Mouse (Mus musculus): ENCODE results near the gene Coro2b. TPM values are rescaled to one million over a fixed set of nuclear protein-coding genes. Genes with fewer than 3 reads are reported as not detected.

Coro2b gene
- polyA plus RNA-seq, 1 experiment, result 12.1 TPM

- TF ChIP-seq POLR2A (IDR thresholded peaks at IDR 0.05; ENCODE audit: low read depth, low read length) (no peak), CTCF (IDR thresholded peaks at IDR 0.05; ENCODE audit: borderline replicate concordance, insufficient read depth, low read length) (no peak)
- Histone ChIP-seq H3K27ac (ENCODE audit: insufficient read depth, low read length) (no peak overlapping the region), H3K4me3 (ENCODE audit: insufficient read depth, low read length) (no peak overlapping the region), H3K4me1 (ENCODE audit: control insufficient read depth, insufficient read depth, low read length) (no peaks in the 10 kb centered on the region)
Observed at GRCm38 (mm10) chr9:62393531-62393930, 143.3 kb downstream of the Coro2b start.

DNA sequence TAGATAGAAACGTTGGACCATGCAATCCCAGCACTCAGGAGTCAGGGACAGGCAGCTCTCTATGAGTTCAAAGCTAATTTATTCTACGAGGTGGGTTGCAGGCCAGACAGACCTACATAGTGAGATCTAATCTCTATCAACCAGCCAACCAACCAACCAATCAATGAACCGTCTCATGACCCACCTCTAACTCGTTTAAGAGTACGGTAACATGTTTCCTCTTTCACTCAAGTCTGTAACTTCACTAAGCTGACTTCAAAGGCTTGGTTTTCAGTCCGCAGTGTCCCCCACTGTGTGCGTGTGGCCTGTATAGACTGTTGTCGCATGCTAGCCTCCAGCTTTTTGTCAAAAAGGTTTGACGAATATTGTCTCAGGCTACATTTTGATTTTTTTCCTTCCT is 147.1 kb downstream of the Coro2b start:
- H3K4me3 ChIP-seq (ENCODE audit: insufficient read depth, low read length), result no peak overlapping the region
- H3K4me1 ChIP-seq (ENCODE audit: control insufficient read depth, insufficient read depth, low read length), result no peaks in the 10 kb centered on the region
- TF ChIP-seq CTCF (IDR thresholded peaks at IDR 0.05; ENCODE audit: borderline replicate concordance, insufficient read depth, low read length) (no peak), POLR2A (IDR thresholded peaks at IDR 0.05; ENCODE audit: low read depth, low read length) (no peak)
- H3K27ac ChIP-seq (ENCODE audit: insufficient read depth, low read length), result no peak overlapping the region

DNA sequence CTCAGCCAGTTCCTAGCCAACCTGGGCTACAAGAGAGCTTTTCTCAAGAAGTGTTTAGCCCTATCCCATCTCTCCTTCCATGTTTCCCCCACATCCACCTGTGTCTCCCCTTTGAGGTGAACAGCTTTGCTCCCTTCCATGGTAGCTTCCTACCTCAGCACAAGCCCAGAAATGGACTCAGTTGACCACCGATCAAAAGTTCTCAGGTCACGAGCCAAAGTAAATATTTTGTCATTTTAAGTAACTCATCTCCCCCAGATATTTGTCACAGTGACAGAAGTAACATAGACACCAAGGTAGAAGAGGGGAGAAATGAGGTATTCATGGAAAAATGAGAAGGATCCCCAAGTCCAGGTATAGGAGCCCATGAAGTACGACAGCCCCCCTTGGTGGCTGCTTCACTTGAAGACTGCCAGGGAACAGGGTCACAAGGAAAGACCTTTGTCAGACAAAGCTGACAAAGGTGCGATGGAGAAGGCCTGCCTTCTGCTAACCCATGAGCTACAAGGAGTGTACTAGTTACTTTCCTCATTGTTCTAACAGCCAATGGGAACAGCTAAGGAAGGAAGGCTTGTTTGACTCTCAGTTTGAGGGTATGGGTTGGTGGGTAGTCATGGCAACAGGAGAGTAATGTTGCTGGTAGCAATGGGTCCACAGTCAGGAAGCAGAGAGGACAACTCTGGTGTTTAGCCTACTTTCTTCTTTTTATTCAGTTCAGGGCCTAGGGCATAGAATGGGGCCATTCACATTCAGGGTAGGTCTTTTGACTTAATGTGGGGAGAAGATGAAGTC is 150.9 kb downstream of the Coro2b start:
- Histone ChIP-seq H3K27ac (ENCODE audit: insufficient read depth, low read length) (no peak overlapping the region), H3K4me1 (ENCODE audit: control insufficient read depth, insufficient read depth, low read length) (no peaks in the 10 kb centered on the region), H3K4me3 (ENCODE audit: insufficient read depth, low read length) (no peak overlapping the region)
- TF ChIP-seq POLR2A (IDR thresholded peaks at IDR 0.05; ENCODE audit: low read depth, low read length), result no peak
- TF ChIP-seq CTCF (IDR thresholded peaks at IDR 0.05; ENCODE audit: borderline replicate concordance, insufficient read depth, low read length), result no peak

DNA sequence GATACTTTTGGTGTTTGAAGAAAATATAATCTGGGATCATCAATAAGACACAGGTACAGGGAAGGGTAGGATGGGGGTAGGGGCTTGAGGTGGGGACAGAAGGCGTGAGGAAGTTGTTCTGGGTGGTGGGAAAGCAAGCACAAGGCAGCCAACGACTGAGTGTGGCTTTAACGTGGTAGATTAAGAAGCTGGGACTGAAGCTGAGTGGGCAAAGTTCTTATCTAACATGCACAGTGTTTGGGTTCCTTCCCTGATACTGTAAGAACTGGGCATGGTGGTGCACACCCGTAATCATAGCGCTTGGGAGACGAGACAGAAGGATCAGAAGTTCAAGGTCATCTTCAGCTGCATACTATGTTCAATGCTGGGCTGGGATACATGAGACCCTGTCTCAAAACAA is 151.8 kb downstream of the Coro2b start:
- no peak overlapping the region for H3K4me3 ChIP-seq (ENCODE audit: insufficient read depth, low read length)
- H3K4me1 ChIP-seq (ENCODE audit: control insufficient read depth, insufficient read depth, low read length), result no peaks in the 10 kb centered on the region
- no peak overlapping the region for H3K27ac ChIP-seq (ENCODE audit: insufficient read depth, low read length)
- TF ChIP-seq POLR2A (IDR thresholded peaks at IDR 0.05; ENCODE audit: low read depth, low read length) (no peak), CTCF (IDR thresholded peaks at IDR 0.05; ENCODE audit: borderline replicate concordance, insufficient read depth, low read length) (no peak)

DNA sequence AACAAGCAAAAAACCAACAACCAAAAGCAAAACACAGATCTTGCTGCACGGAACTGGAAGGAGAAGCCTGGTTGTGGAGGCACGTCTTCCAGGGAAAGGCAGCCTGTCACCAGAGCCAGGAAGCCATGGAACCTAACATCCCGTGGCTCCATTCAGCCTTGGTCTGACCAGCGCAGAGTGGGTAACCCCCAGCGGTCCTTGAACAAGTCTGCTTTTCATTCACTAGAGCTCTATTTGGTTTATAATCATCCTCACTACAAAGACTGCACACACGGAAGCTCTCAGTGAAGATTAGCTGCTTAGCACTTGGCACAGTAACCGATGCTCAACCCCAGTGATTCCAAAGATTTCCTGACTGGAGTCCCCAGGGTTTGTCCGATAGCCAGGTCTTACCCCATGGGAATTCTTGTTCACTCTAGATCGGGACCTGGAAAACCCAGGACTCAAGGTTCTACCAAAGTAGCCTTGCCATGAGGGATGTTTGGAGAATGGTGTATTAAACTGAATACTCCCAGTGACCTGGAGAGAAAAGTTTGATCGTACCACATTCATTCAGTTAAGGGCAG is 154.2 kb downstream of the Coro2b start:
- Histone ChIP-seq H3K4me1 (ENCODE audit: control insufficient read depth, insufficient read depth, low read length) (no peaks in the 10 kb centered on the region), H3K4me3 (ENCODE audit: insufficient read depth, low read length) (no peak overlapping the region), H3K27ac (ENCODE audit: insufficient read depth, low read length) (no peak overlapping the region)
- no peak for TF ChIP-seq POLR2A (IDR thresholded peaks at IDR 0.05; ENCODE audit: low read depth, low read length)
- TF ChIP-seq CTCF (IDR thresholded peaks at IDR 0.05; ENCODE audit: borderline replicate concordance, insufficient read depth, low read length), result no peak

DNA sequence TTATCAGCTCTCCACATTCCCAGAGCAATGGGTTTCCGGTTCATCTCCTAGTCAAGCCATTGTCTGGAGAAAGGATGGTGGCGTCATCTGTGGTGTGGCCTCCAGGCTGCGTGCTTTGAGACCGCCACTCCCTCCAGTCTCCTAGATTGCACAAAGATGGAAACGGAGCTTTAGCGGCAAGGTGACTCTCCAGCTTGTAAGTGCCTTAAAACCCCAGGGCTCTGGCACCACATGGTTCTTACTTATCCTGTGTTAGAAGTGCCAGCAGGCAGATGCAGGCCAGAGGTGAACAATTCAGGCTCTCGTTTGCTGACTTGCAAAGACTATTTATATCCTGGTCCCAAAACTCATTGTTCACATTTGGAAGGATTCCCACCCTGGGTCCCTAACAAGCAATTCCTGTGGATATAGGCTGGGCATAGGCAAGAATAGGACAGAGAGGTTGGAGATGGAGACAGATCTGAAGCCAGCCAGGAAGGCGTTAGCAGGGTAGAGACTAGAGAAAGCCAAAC is 155.4 kb downstream of the Coro2b start:
- Histone ChIP-seq H3K4me1 (ENCODE audit: control insufficient read depth, insufficient read depth, low read length) (no peaks in the 10 kb centered on the region), H3K27ac (ENCODE audit: insufficient read depth, low read length) (no peak overlapping the region), H3K4me3 (ENCODE audit: insufficient read depth, low read length) (no peak overlapping the region)
- TF ChIP-seq POLR2A (IDR thresholded peaks at IDR 0.05; ENCODE audit: low read depth, low read length) (no peak), CTCF (IDR thresholded peaks at IDR 0.05; ENCODE audit: borderline replicate concordance, insufficient read depth, low read length) (no peak)

DNA sequence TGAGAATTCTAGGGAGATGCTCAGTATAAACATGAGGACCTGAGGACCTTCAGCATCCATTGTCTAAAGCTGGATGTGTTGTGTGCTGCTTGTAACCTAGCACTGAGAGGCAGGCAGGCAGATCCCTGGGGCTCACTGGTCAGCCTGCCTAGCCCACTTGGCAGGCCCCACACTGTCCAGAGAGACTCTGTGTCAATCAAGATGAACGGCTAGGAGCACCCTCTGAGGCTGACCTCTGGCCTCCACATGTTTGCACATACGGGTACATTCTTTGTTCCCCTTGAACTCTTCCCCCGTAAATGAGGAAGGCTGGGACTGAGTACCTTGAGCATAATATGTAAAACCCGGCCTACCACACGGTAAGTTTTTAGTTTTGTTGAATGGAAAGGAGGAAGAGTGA is 156.5 kb downstream of the Coro2b start:
- TF ChIP-seq POLR2A (IDR thresholded peaks at IDR 0.05; ENCODE audit: low read depth, low read length) (no peak), CTCF (IDR thresholded peaks at IDR 0.05; ENCODE audit: borderline replicate concordance, insufficient read depth, low read length) (no peak)
- Histone ChIP-seq H3K4me3 (ENCODE audit: insufficient read depth, low read length) (no peak overlapping the region), H3K4me1 (ENCODE audit: control insufficient read depth, insufficient read depth, low read length) (no peaks in the 10 kb centered on the region), H3K27ac (ENCODE audit: insufficient read depth, low read length) (no peak overlapping the region)

- Histone ChIP-seq H3K4me3 (ENCODE audit: insufficient read depth, low read length) (no peak overlapping the region), H3K4me1 (ENCODE audit: control insufficient read depth, insufficient read depth, low read length) (peaks cover under 1% of the 10 kb centered on the region; the same call in 1 of the 2 replicates), H3K27ac (ENCODE audit: insufficient read depth, low read length) (no peak overlapping the region)
Observed at GRCm38 (mm10) chr9:62377897-62378296, 158.9 kb downstream of the Coro2b start.

DNA sequence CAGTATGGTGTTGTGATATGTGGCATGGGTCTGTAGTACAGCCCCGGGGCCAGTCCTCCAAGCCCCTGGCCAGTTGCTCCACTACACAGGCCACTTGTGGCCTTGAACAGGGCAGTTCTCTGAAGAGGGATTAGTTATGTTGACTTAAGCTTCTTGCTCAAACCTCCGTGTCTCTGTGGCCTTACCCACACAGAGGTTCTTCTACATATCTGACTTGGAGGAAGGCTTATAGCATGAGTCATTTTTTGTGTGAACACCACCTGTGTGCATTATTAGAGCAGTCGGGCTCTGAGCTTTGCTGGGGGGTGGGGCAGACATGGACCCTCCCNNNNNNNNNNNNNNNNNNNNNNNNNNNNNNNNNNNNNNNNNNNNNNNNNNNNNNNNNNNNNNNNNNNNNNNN is 162.6 kb downstream of the Coro2b start:
- no peak overlapping the region for H3K27ac ChIP-seq (ENCODE audit: insufficient read depth, low read length)
- peaks cover 7% of the 10 kb centered on the region; the same call in 1 of the 2 replicates for H3K4me1 ChIP-seq (ENCODE audit: control insufficient read depth, insufficient read depth, low read length)

More at GRCm38 (mm10) chr9:62377897-62378296, 158.9 kb downstream of the Coro2b start:
- no peak for TF ChIP-seq CTCF (IDR thresholded peaks at IDR 0.05; ENCODE audit: borderline replicate concordance, insufficient read depth, low read length)
- TF ChIP-seq POLR2A (IDR thresholded peaks at IDR 0.05; ENCODE audit: low read depth, low read length), result no peak

More for the DNA sequence above, 162.6 kb downstream of the Coro2b start:
- no peak for TF ChIP-seq CTCF (IDR thresholded peaks at IDR 0.05; ENCODE audit: borderline replicate concordance, insufficient read depth, low read length)
- no peak for TF ChIP-seq POLR2A (IDR thresholded peaks at IDR 0.05; ENCODE audit: low read depth, low read length)
- no peak overlapping the region for H3K4me3 ChIP-seq (ENCODE audit: insufficient read depth, low read length)

Data from embryonic fibroblast, embryonic 13.5 days (primary cell).